Mouse (Mus musculus) cerebellum, adult (tissue): ENCODE measurements around the gene AI413582.

Experiments
- ATAC-seq: cut with Nextera tagmentation; 2 replicates; pipeline ENCODE4 v1.9.2; 2017; ENCODE audit warnings: mild to moderate bottlenecking, moderate library complexity, mixed read lengths; ENCODE audit not compliant: insufficient number of reproducible peaks, low FRiP score, low TSS enrichment

AI413582 gene

GRCm38 (mm10) chr17:27565163-27565941 lies at the start of gene AI413582:
Gene AI413582 (minus strand): TSS chr17:27565756.
- peak; percentile 79 for ATAC-seq

GRCm38 (mm10) chr17:27613016-27613415 lies 47.5 kb upstream of the AI413582 start:
- ATAC-seq: no peak

- no peak for ATAC-seq
Observed at GRCm38 (mm10) chr17:27611994-27612393, 46.4 kb upstream of the AI413582 start.

- ATAC-seq: no peak
Observed at GRCm38 (mm10) chr17:27611519-27611884, 45.9 kb upstream of the AI413582 start.

DNA sequence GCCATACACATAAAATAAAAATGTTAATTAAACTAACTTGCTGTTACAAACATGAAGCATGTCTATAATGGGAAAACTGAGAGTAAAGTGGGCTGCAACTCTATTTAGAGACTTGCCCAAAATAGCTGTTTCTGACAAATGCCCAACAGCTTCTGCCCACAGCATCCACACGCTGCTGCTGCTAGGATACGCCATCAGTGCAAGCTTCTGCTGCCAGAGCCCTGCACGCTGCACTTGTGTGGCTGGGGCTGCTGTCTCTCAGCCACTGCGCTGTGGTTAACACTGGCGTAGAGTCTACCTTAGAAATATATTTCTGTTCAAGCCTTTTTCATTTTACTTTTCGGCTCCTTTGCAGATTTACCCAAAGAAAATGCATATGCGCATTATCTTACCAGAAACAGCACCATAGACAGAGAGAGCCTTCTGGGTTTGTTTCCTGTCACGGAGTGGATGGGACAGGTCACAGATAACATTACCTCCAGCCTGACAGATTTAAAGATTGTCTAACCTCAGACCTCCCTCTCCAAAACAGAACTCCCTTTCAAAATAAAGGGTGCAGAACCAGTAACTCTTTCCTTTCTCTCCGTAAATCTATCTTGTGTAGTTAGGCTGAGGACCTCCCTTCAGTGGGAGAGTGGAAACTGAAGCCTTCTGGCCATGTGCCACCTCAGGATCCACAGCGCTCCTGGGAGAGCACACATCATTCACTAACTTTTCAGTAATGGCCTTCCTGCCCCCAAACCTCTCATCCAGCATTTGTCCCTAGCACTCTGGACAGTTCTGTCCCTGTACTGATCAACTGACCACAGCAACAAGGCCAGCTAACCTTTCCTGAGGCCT lies 45.3 kb upstream of the AI413582 start:
- ATAC-seq: no peak

GRCm38 (mm10) chr17:27609576-27609975 lies 44.0 kb upstream of the AI413582 start:
- no peak for ATAC-seq

DNA sequence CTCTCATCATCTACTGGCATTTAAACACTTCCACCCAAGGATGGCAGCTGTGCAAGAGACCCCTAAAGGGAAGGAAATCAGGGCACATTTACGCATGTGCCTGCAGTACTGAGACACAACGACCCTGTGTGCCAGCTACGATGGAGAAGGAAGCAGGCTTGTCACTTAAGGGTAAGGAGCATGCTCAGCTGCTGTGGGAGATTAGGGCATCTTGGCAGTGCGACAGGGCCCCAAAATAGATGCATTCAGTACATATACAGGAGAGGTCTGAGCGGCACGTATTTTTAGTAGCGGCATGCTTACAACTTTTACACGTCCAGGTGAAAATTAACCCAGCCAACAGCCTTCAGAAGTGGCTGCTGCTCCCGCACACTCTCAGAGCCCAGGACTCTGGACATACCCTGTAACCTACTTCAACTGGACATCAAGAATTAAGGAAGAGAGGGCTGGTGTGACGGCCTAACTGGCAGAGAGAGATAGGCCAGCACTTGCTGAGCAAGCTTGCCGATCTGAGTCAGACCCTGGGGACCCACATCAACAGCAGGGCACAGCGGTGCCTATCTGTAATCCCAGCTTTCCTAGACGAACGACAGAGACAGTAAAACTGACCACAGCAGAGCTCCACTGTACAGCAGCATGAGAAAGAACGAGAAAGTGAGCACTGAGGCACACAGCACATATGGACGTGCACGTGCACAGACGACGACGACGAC lies 38.1 kb upstream of the AI413582 start:
- ATAC-seq: no peak

- no peak for ATAC-seq
Observed at GRCm38 (mm10) chr17:27603036-27603435, 37.5 kb upstream of the AI413582 start.

GRCm38 (mm10) chr17:27600869-27601268 lies 35.3 kb upstream of the AI413582 start:
- ATAC-seq: peak; percentile 51; the same call in 1 of the 2 replicates

GRCm38 (mm10) chr17:27600286-27600685 lies 34.7 kb upstream of the AI413582 start:
- ATAC-seq: no peak

DNA sequence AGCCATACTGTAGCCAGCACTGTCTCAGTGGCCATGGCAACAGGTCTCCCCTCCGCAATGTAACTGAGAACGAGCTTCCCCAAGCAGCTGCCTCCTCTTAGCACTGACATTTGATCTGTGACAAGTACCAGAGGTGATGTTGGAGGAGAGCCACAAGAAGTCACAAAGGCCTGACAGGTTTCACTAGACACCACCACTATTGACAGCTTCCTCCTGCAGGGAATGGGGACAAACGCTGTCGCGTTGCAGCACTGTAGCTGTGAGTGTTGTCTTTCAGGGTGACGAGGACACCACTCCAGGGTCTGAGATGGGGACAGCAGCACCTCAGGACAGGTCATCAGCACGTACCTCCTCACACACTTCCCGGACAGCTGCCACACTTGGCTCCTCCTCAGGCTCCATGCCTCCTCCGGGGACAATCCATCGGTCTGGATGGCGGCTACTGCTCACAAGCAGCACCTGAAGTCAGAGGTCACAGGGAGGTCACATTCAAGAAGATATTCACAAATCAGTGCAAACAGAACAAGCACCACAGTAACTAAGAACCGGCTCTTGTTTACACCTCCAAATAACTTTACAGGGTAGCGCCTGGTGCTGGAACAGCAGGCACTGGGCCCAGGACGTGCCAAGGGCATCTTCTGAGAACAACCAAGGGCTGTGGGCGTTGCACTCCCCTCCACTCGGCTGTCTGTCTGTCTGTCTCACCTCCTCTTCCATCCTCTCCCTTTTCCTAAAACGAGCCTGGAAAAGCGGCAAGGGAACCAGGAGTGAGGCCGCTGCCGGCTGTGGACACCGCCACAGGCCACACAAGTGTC lies 31.0 kb upstream of the AI413582 start:
- ATAC-seq: no peak

DNA sequence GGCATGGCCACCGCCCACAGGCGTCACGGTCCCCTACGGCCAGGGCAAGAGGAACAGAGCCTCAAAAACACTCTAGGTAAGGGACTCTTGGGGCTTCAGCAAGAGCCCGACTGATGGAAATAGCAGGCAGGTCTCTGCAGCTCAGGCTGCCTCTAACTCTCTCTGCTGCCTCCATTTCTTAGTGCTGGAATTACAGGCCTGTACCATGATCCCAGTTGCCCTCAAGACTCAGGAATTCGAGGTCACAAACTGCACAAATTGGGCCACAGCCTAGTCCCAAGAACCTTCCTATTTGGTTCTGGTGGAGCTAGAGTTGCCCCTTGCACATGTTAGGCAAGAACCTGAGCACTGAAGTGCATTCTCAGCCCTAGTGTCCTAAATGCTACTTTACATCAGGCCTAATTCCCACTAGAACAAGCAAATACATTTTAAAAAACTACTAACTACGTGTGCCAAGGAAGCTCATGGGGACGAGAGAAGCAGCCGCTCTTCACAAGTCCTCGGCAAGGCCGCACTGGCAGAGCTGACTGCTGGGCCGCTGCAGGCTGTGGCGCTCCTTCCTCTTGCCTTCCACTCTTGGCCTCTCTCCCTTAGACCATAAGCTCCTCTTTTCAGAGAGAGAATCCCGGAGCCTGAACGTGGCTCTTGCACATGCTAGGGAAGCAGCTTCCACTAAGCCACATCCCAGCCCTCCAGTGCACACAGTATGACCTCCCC lies 30.3 kb upstream of the AI413582 start:
- peak; percentile 28; the same call in 1 of the 2 replicates for ATAC-seq

DNA sequence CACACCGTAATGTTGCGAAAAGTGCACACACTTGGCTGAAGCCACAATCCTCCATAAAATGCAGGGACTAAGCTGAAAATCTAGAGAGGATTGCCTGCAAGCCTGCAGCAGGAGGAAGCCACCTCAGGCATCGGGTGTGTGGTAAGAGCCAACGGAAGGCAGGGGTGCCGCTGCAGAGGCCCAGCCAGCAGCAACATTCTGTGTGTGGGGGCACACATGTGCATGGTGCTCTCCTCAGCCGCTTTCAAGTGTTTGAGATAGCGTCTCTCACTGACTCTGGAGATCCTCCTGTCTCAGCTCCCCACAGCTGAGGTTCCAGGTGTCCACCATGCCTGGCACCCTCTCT lies 27.0 kb upstream of the AI413582 start:
- no peak for ATAC-seq

- no peak for ATAC-seq
Observed at GRCm38 (mm10) chr17:27591826-27592564, 26.4 kb upstream of the AI413582 start.

GRCm38 (mm10) chr17:27588231-27588630 lies 22.7 kb upstream of the AI413582 start:
- no peak for ATAC-seq

- no peak for ATAC-seq
Observed at GRCm38 (mm10) chr17:27587252-27587651, 21.7 kb upstream of the AI413582 start.

GRCm38 (mm10) chr17:27586661-27587060 lies 21.1 kb upstream of the AI413582 start:
- ATAC-seq: no peak

DNA sequence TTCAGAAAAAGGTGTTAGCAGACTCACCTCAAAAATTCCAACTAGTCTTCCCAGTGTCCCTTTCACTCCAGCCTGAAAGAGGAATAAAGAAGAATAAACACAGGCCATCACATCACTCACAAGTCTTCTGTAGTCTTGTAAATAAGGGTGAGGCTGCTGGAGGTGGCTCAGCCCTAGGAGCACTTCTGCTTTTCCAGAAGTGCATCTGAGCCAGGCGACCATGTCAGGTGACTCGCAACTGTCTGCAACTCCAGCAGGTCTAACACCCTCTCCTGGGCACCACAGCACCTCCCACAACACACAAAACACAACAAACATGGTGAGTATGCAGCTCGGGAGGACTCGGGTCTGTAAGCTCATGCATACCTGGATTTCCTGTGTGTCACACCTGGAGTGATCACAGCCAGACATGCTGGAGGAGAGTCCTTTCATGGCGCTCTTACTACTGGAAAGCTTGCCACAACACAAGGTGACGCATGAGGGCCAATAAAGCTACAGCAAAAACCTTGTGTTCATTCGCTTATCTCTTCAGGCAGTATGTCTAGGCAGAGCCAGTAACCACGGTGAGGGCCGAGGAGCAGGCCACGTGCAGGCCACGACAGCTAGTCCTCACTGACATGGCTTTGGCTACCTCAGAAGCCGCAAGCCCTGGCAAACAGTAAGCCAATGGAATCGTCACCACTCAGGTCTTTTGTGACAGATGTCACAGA lies 17.8 kb upstream of the AI413582 start:
- no peak for ATAC-seq
